Comparison of ENCODE assay signal across 10 mouse cellular contexts in the genomic region with DNA sequence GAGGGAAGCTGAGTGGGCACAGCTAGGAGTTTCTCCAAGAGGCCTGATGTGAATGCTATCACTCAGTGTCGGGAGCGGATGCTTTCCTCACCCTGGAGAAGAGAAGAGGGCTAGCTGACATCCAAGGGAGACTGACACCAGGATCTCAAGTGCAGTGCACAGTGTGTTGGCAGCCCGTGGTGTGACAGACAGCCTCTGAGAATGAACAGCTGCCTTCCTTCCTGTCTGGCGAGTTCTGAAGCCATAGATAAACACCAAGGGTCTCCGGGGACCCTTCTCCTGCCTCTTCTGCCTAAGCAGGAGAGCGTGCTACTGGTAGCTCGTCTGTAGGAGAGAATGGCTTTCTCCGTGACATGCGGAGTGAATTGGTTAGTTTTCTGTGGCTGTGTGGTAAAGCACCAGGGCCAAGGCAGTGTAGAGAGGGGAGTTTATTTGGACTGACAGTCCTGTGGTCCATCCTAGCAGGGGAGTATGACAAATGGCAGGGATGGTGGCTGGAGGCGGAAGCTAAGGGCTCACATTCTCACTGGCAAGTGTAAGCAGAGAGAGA. TPM values are rescaled to one million over a fixed set of nuclear protein-coding genes. Genes with fewer than 3 reads are reported as not detected.
DNase-seq lines count a peak whose midpoint lies in the region; ATAC-seq lines count a peak whose summit lies in the region.
"Had no signal": no experiment of that assay in that cellular context is flagged by ENCODE, and none has a peak within 500 bp of the region (broad histone marks: within the 10 kb centered on the region; RNA-seq: fewer than 3 reads in every experiment).

No protein-coding gene starts in this region.

- no peak overlapping the region for H3K9ac ChIP-seq in kidney, embryonic 15.5 days

- H3K36me3 ChIP-seq in kidney, embryonic 15.5 days: no peaks in the 10 kb centered on the region
- peaks cover 2% of the 10 kb centered on the region; the same call in 1 of the 2 replicates for H3K36me3 ChIP-seq in hindbrain, embryonic 10.5 days

- H3K4me1 ChIP-seq in kidney, embryonic 15.5 days: peaks cover 66% of the 10 kb centered on the region
- peaks cover 67% of the 10 kb centered on the region for H3K4me1 ChIP-seq in hindbrain, embryonic 10.5 days (replicated peaks)

- peak overlapping the region; percentile 46; the same call in 1 of the 2 replicates for H3K27ac ChIP-seq in kidney, embryonic 15.5 days
- H3K27ac ChIP-seq in hindbrain, embryonic 10.5 days: peak overlapping the region; percentile 70
- H3K27ac ChIP-seq: gastrocnemius, adult 2 months; macrophage had no signal

- H3K4me2 ChIP-seq in kidney, embryonic 15.5 days: no peak overlapping the region

- 22% methylated on average over 10 of the region's 10 CpGs for WGBS in kidney, embryonic 15.5 days
- 54% methylated on average over 10 of the region's 10 CpGs for WGBS in hindbrain, embryonic 10.5 days

- H3K27me3 ChIP-seq in kidney, embryonic 15.5 days: no peaks in the 10 kb centered on the region
- H3K27me3 ChIP-seq in hindbrain, embryonic 10.5 days (ENCODE audit: insufficient read depth, poor library complexity, severe bottlenecking): 0 out of 2 replicates have a peak, but pooled peaks cover 14% of the 10 kb centered on the region

- no peak overlapping the region for H3K4me3 ChIP-seq in kidney, embryonic 15.5 days (replicated peaks)
- no peak overlapping the region for H3K4me3 ChIP-seq in hindbrain, embryonic 10.5 days
- H3K4me3 ChIP-seq: gastrocnemius, adult 2 months had no signal

- ATAC-seq in kidney, embryonic 15.5 days (replicated peaks; ENCODE audit: low FRiP score): peak; percentile 38

- intact Hi-C loops in gastrocnemius, postnatal 36 days (cut with DNase I): no loop called here

- DNase-seq in kidney, adult 11 months: no peak
- DNase-seq in embryo, embryonic 9.5 days (ENCODE audit: extremely low spot score): peak; percentile 36
- DNase-seq in hindbrain, embryonic 10.5 days (ENCODE audit: low spot score): peak; percentile 34
- peak; percentile 57 for DNase-seq in mesoderm, embryonic 11.5 days (ENCODE audit: low read depth, low spot score)
- DNase-seq in urinary bladder, postnatal 10 days (ENCODE audit: low spot score): no peak
- no peak for DNase-seq in gastrocnemius, postnatal 36 days
- DNase-seq in adrenal gland, postnatal 4 days (ENCODE audit: low spot score in 2 of 2): no peak
- DNase-seq: gastrocnemius, adult 2 months had no signal

- H3K9me3 ChIP-seq in kidney, embryonic 15.5 days (replicated peaks): no peaks in the 10 kb centered on the region
- no peaks in the 10 kb centered on the region; the same call in 1 of the 2 replicates for H3K9me3 ChIP-seq in hindbrain, embryonic 10.5 days

RNA-seq across cellular contexts. Expression of gene Myo10, which starts 58.0 kb away (rescaled TPM):
- polyA plus RNA-seq in kidney, embryonic 15.5 days (2015; fragmentation: Nextera tagmentation; extraction: Ambion mirVana): 39.3 and 40.5 TPM in 2 replicates
- polyA plus RNA-seq in hindbrain, embryonic 10.5 days (2016; fragmentation: Nextera tagmentation; extraction: Ambion mirVana): 41.8 and 45.4 TPM in 2 replicates
- 10 to 100 TPM; 42.1 to 52.4 TPM for total RNA-seq in gastrocnemius, postnatal 36 days (2021)
- total RNA-seq in adrenal gland, postnatal 4 days (2021): 10 to 100 TPM; 87.7 to 91.2 TPM

Comparison
In these comparisons a context has a peak if more than half of its experiments do, and no peak if none do; other contexts are left out.
1. DNase-seq: peak in embryo, embryonic 9.5 days (single experiment), hindbrain, embryonic 10.5 days (single experiment) and mesoderm, embryonic 11.5 days (single experiment); none in kidney, adult 11 months (single experiment), urinary bladder, postnatal 10 days (single experiment), gastrocnemius, postnatal 36 days (0 of 2) and adrenal gland, postnatal 4 days (0 of 2).